Mouse (Mus musculus) liver, adult 2 months (tissue): ENCODE results near the gene Smg8. TPM values are rescaled to one million over a fixed set of nuclear protein-coding genes. Genes with fewer than 3 reads are reported as not detected.
A peak's percentile ranks its signal among the peaks of the same experiment; 100 is the strongest.

Experiments
- DNase-seq: peaks from one replicate; pipeline ENCODE4 v3.0.0-alpha.2; 2011; ENCODE audit warnings: low read depth, low spot score; ENCODE audit errors: extremely low read depth
- H3K27ac ChIP-seq: fragments of 200-500 bp; replicated peaks from 2 replicates; pipeline ENCODE4 v1.5.1; 2012; ENCODE audit warnings: low read depth, mild to moderate bottlenecking, control low read depth, inconsistent platforms, low read length; ENCODE audit not compliant: insufficient read depth
- H3K27me3 ChIP-seq: fragments of 200-500 bp; 2 replicates; pipeline ENCODE4 v1.6.1; 2012; ENCODE audit warnings: mild to moderate bottlenecking, moderate library complexity, low read length, inconsistent platforms; ENCODE audit not compliant: control insufficient read depth, insufficient read depth
- H3K36me3 ChIP-seq: fragments of 200-500 bp; 2 replicates; pipeline ENCODE4 v1.6.1; 2012; ENCODE audit warnings: low read length, inconsistent platforms; ENCODE audit not compliant: control insufficient read depth, insufficient read depth
- H3K4me1 ChIP-seq: fragments of 200-500 bp; 2 replicates; pipeline ENCODE4 v1.6.1; 2011; ENCODE audit warnings: low read length; ENCODE audit not compliant: control insufficient read depth, insufficient read depth
- H3K4me3 ChIP-seq: fragments of 200-500 bp; 2 replicates; pipeline ENCODE4 v1.5.1; 2011; ENCODE audit warnings: low read depth, mild to moderate bottlenecking, control low read depth, low read length, moderate library complexity; ENCODE audit not compliant: insufficient read depth
- H3K79me2 ChIP-seq: fragments of 200-500 bp; 2 replicates; pipeline ENCODE4 v1.6.1; 2012; ENCODE audit warnings: inconsistent platforms, mild to moderate bottlenecking, low read length, moderate library complexity; ENCODE audit not compliant: control insufficient read depth, insufficient read depth
- H3K9ac ChIP-seq: fragments of 200-500 bp; 2 replicates; pipeline ENCODE4 v1.6.1; 2012; ENCODE audit warnings: low read depth, mild to moderate bottlenecking, control low read depth, inconsistent platforms, low read length
- CTCF ChIP-seq: fragments of 200-500 bp; IDR thresholded peaks from 2 replicates; pipeline ENCODE4 v1.5.1; 2011; ENCODE audit warnings: low read depth, low read length, control low read depth
- POLR2A ChIP-seq: fragments of 200-500 bp; IDR thresholded peaks from 2 replicates; pipeline ENCODE4 v1.6.1; 2011; ENCODE audit warnings: low read length, control low read depth; ENCODE audit not compliant: insufficient read depth; ENCODE audit errors: extremely low read depth
- WGBS: fragments of 180-500 bp; shearing (Covaris S2); methylation state at CpG from one replicate; pipeline ENCODE4 v1.1.7; 2018; 5-methylcytosine and 5-hydroxymethylcytosine counted together
- polyA plus RNA-seq: library from polyadenylated mRNA; depleted of rRNA; stranded (reverse); fragments of >200 nt; gene quantifications from 2 replicates; pipeline ENCODE4 v1.2.3, GENCODE M21; 2012
- total RNA-seq: library from RNA; depleted of rRNA; stranded (reverse); fragments of >200 nt; gene quantifications from 2 replicates; pipeline ENCODE4 v1.2.3, GENCODE M21; 2014

Gene Smg8
- total and polyA plus RNA-seq, 2 experiments = 3.8 to 4.5 TPM

DNA sequence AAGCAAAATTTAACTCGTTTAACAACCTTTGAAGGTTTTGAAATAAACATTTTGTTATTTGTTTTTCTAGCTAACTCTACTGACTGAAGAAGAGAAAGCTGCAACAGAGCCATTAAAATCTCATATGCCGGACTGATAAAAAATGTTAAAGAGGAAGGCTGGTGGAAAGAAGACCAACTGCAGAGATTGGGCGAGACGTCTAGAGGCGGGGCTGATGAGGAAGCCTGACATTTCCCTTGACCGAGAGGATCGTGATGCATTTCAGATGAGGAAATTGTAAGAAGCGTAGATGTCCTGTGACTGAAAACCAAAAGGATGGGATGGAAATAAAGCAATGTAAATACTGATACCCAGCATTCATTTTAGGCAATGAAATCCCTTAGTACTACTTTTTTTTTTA, 35.3 kb upstream of the Smg8 start:
- no peak for DNase-seq
- H3K9ac ChIP-seq = no peak overlapping the region
- 0 out of 2 replicates have a peak, but pooled peaks cover 1% of the 10 kb centered on the region for H3K36me3 ChIP-seq
- H3K4me3 ChIP-seq = no peak overlapping the region
- H3K27ac ChIP-seq = no peak overlapping the region
- 68% methylated on average over 8 of the region's 8 CpGs for WGBS
- no peaks in the 10 kb centered on the region for H3K79me2 ChIP-seq
- peaks cover 2% of the 10 kb centered on the region; the same call in 1 of the 2 replicates for H3K4me1 ChIP-seq
- no peak for TF ChIP-seq CTCF
- no peak for TF ChIP-seq POLR2A
- no peaks in the 10 kb centered on the region for H3K27me3 ChIP-seq

- Histone ChIP-seq H3K27ac (no peak overlapping the region), H3K4me3 (no peak overlapping the region; the same call in 1 of the 2 replicates), H3K4me1 (no peaks in the 10 kb centered on the region), H3K27me3 (no peaks in the 10 kb centered on the region), H3K79me2 (no peaks in the 10 kb centered on the region; the same call in 1 of the 2 replicates), H3K36me3 (no peaks in the 10 kb centered on the region), H3K9ac (no peak overlapping the region)
- TF ChIP-seq CTCF (no peak), POLR2A (no peak)
- WGBS = 14% methylated on average over 9 of the region's 9 CpGs
- DNase-seq = no peak
These were observed 23.8 kb upstream of the Smg8 start for GRCm38 (mm10) chr11:87110172-87110909.

- no peak for TF ChIP-seq POLR2A
- TF ChIP-seq CTCF = no peak
- peak overlapping the region; percentile 68 for H3K4me3 ChIP-seq
- H3K36me3 ChIP-seq = no peaks in the 10 kb centered on the region
- no peaks in the 10 kb centered on the region for H3K4me1 ChIP-seq
- peak; percentile 8 for DNase-seq
- WGBS = 1% methylated on average over 42 of the region's 42 CpGs
- peak overlapping the region; percentile 41 for H3K27ac ChIP-seq
- H3K79me2 ChIP-seq = no peaks in the 10 kb centered on the region; the same call in 1 of the 2 replicates
- H3K9ac ChIP-seq = peak overlapping the region; percentile 46
- H3K27me3 ChIP-seq = no peaks in the 10 kb centered on the region
These were observed 23.1 kb upstream of the Smg8 start for GRCm38 (mm10) chr11:87109519-87110171.

DNA sequence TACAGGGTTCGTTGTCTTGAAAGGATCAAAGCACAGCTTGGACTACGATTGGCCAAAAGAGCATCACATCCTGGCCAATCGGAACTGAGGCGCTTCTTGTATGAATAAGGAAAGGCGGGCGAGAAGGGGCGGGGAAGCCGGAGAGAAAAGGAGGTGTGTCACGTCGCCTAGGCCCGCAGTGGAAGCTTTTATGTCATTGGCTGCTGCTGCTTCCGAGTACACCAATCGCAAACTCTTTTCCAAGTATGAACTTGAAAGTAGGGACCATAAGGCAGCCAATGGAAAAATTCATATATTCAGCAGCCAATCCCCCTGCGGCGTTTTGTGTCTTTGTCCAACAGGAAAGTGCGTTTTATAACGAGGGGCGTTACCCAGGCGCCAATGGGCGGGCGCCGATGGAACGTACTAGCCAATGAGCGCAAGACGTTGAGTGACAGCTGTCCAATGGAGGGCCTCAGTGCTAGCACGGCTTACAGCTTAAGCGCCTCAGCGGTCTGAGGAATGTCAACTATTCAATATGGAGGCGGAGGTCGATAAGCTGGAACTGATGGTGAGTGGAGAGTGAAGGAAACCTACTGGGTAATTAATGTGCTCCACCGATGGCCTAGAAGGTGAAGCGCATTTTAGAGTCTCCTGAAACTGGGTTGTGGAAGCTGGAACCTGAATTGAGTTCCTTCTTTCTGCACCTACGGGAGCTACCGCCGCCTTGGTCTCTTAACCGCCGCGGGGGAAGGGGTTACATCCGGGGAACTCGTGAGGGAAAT, 22.4 kb upstream of the Smg8 start, which contains the start of gene Ska2:
TSS of gene Ska2 (plus strand) at position 480 of the 764 bp plus-strand sequence.
- no peaks in the 10 kb centered on the region for H3K4me1 ChIP-seq
- H3K36me3 ChIP-seq = no peaks in the 10 kb centered on the region
- WGBS = under 1% methylated on average over 40 of the region's 40 CpGs
- no peaks in the 10 kb centered on the region; the same call in 1 of the 2 replicates for H3K79me2 ChIP-seq
- peak within 1 kb of the TSS; percentile 46 for H3K9ac ChIP-seq
- peak within 1 kb of the TSS; percentile 41 for H3K27ac ChIP-seq
- DNase-seq = peak; percentile 100
- peak within 1 kb of the TSS; percentile 68 for H3K4me3 ChIP-seq
- TF ChIP-seq CTCF (no peak), POLR2A (no peak)
- H3K27me3 ChIP-seq = no peaks in the 10 kb centered on the region

- no peak for DNase-seq
- peak within 1 kb of the TSS; percentile 41 for H3K27ac ChIP-seq
- H3K27me3 ChIP-seq = no peaks in the 10 kb centered on the region
- H3K9ac ChIP-seq = peak within 1 kb of the TSS; percentile 46
- H3K36me3 ChIP-seq = no peaks in the 10 kb centered on the region
- no peaks in the 10 kb centered on the region for H3K4me1 ChIP-seq
- no peaks in the 10 kb centered on the region; the same call in 1 of the 2 replicates for H3K79me2 ChIP-seq
- peak within 1 kb of the TSS; percentile 68 for H3K4me3 ChIP-seq
- WGBS = under 1% methylated on average over 14 of the region's 14 CpGs
- TF ChIP-seq POLR2A (no peak), CTCF (no peak)
These were observed 21.8 kb upstream of the Smg8 start, which contains the start of gene Prr11 for GRCm38 (mm10) chr11:87108409-87108754. TSS of gene Prr11 (minus strand) at chr11:87108708.
